Mouse (Mus musculus) central nervous system, embryonic 18 days (tissue): ENCODE results near the gene Mxi1. TPM values are rescaled to one million over a fixed set of nuclear protein-coding genes. Genes with fewer than 3 reads are reported as not detected.

ENCODE experiments used
- polyA plus RNA-seq: library from polyadenylated mRNA; depleted of rRNA; stranded (reverse); fragments of >200 nt; gene quantifications from 2 replicates; pipeline ENCODE4 v1.2.3, GENCODE M21; 2012; rRNA removed

Gene Mxi1
- 35.8 and 36.2 TPM in 2 replicates for polyA plus RNA-seq

DNA sequence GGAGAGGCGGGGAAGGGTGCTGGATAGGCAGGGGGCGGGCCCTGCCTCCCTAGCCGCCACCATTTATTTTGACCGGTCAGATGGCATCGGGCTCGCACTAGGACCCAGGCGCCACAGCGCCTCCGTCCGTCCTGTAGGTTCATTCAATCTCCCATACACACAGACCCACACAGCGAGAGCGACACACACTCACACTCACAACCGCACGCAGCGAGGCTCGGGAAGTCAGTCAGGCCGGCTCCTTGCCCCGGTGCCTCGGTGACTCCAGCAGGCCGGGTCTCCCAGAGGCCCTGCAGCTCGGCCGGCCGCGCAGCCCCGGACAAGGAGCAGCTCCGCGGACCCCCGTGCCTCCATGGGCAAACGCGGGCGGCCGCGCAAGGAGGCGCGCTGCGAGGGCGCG, at the start of gene Mxi1:
TSS of gene Mxi1 (plus strand) at position 171 of the 400 bp plus-strand sequence.

DNA sequence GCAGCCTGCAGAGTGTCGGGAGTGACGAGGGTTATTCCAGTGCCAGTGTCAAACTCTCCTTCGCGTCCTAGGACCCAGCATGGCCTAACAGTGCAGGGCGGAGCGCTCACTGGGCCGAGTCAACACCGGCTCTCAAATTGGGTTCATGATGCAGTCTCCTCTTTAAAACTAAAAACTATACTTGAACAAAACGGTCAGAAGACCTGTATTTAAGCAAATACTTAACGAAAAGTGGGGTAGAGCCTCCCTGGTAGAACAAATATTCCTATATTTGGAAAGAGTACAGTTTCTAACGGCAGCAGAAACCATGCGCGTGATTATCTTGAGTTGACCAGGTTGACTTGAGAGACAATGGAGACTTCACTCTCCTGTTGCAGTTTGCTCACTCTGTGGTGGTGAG, 61.3 kb downstream of the Mxi1 start, which contains the start of gene Gm10197:
TSS of gene Gm10197 (minus strand) at position 101 of the 400 bp plus-strand sequence.

GRCm38 (mm10) chr19:53390495-53391007, 80.2 kb downstream of the Mxi1 start, which contains the start of gene Smndc1:
Gene Smndc1, minus strand, starts transcription at chr19:53390578.

Other genes with a start within 250 kb of the Mxi1 start
- 31.3 and 33.4 TPM in 2 replicates for gene Add3, start 170.1 kb upstream of the Mxi1 start, polyA plus RNA-seq
- not detected in 2 replicates for gene Gm10197, start 61.2 kb downstream of the Mxi1 start, polyA plus RNA-seq
- gene Smndc1, start 80.1 kb downstream of the Mxi1 start, polyA plus RNA-seq, result 23.1 and 23.4 TPM in 2 replicates
- 3.8 and 4.3 TPM in 2 replicates for gene Dusp5, start 218.6 kb downstream of the Mxi1 start, polyA plus RNA-seq